ENCODE assay signal across 27 mouse cellular contexts in the genomic region with DNA sequence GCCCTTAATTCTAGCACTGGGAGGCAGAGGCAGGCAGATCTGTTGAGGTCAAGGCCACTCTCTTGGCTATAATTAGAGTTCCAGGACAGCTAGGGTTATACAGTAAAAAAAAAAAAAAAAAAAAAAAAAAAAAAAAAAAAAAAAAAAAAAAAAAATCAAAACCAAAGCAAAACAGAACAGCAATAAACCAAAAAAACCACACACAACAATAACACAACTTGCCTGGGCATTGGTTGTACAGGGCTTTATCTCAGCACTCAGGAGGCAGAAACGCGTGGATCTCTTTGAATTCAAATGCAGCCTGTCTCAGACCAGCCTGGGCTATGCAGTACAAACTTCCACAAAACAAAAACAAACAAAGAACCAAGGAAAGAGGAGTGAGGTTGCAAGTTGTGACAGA.
"Had no signal": no experiment of that assay in that cellular context is flagged by ENCODE, and none has a peak within 500 bp of the region (broad histone marks: within the 10 kb centered on the region; RNA-seq: fewer than 3 reads in every experiment).

No protein-coding gene starts in this region.

- H3K4me3 ChIP-seq: embryonic facial prominence, embryonic 10.5 days; embryonic facial prominence, embryonic 12.5 days; embryonic facial prominence, embryonic 13.5 days; embryonic facial prominence, embryonic 15.5 days; erythroblast, embryonic 14.5 days; forebrain, embryonic 10.5 days; forebrain, embryonic 12.5 days; forebrain, embryonic 13.5 days; forebrain, embryonic 15.5 days; gastrocnemius, adult 2 months; heart, adult 2 months had no signal

- H3K9ac ChIP-seq: embryonic facial prominence, embryonic 12.5 days; embryonic facial prominence, embryonic 13.5 days; embryonic facial prominence, embryonic 15.5 days; forebrain, embryonic 12.5 days; forebrain, embryonic 13.5 days; forebrain, embryonic 15.5 days; forebrain, postnatal 0 days had no signal

- H3K4me2 ChIP-seq: embryonic facial prominence, embryonic 12.5 days; embryonic facial prominence, embryonic 13.5 days; embryonic facial prominence, embryonic 15.5 days; forebrain, embryonic 12.5 days; forebrain, embryonic 13.5 days; forebrain, embryonic 15.5 days had no signal

- ATAC-seq: forebrain, embryonic 13.5 days; forebrain, embryonic 14.5 days; forebrain, embryonic 15.5 days; forebrain, embryonic 16.5 days; forebrain, postnatal 0 days had no signal

- H3K4me1 ChIP-seq: embryonic facial prominence, embryonic 12.5 days; embryonic facial prominence, embryonic 13.5 days; embryonic facial prominence, embryonic 15.5 days; forebrain, embryonic 10.5 days; forebrain, embryonic 12.5 days had no signal

- H3K27ac ChIP-seq: embryonic facial prominence, embryonic 10.5 days; embryonic facial prominence, embryonic 12.5 days; embryonic facial prominence, embryonic 13.5 days; embryonic facial prominence, embryonic 15.5 days; forebrain, embryonic 10.5 days; forebrain, embryonic 12.5 days; forebrain, embryonic 13.5 days; forebrain, embryonic 15.5 days; gastrocnemius, adult 2 months; heart, adult 2 months had no signal

- H3K9me3 ChIP-seq: embryonic facial prominence, embryonic 10.5 days; embryonic facial prominence, embryonic 12.5 days; embryonic facial prominence, embryonic 13.5 days; embryonic facial prominence, embryonic 15.5 days; forebrain, embryonic 10.5 days; forebrain, embryonic 12.5 days; forebrain, embryonic 13.5 days; forebrain, embryonic 15.5 days had no signal

- H3K27me3 ChIP-seq: embryonic facial prominence, embryonic 12.5 days; embryonic facial prominence, embryonic 13.5 days; embryonic facial prominence, embryonic 15.5 days; forebrain, embryonic 12.5 days; forebrain, embryonic 13.5 days; forebrain, embryonic 15.5 days had no signal

- DNase-seq: cerebellum, adult 9-10 months; cerebellum, adult 9-11 months; cerebellum, postnatal 10 days; cerebellum, postnatal 14 days; cerebellum, postnatal 25 days; cerebellum, postnatal 36 days; embryo, embryonic 11 days; forebrain, postnatal 0 days; gastrocnemius, adult 2 months; gastrocnemius, postnatal 10 days; gastrocnemius, postnatal 14 days; gastrocnemius, postnatal 25 days; gastrocnemius, postnatal 36 days; heart, adult 11 months; heart, adult 18-20 months; heart, adult 2 months had no signal
